Mouse (Mus musculus) right cerebral cortex, adult 18-20 months (tissue): ENCODE measurements around the gene Sp110.
A peak's percentile ranks its signal among the peaks of the same experiment; 100 is the strongest.
"Not testable (repeated sequence)": the region's sequence is repeated elsewhere in the genome, so short reads cannot be mapped to it uniquely, and the experiment has no call there.

Source experiments
- DNase-seq: peaks from one replicate; pipeline ENCODE4 v3.0.0; 2022; ENCODE audit warnings: mixed read lengths

Gene Sp110

GRCm38 (mm10) chr1:85598271-85599012 lies at the start of gene Sp110:
Sp110 (minus strand) TSS chr1:85598817.
- DNase-seq = not testable (repeated sequence)

GRCm38 (mm10) chr1:85638144-85638543 lies 39.5 kb upstream of the Sp110 start:
- DNase-seq = not testable (repeated sequence)

GRCm38 (mm10) chr1:85636936-85637335 lies 38.3 kb upstream of the Sp110 start:
- not testable (repeated sequence) for DNase-seq

DNA sequence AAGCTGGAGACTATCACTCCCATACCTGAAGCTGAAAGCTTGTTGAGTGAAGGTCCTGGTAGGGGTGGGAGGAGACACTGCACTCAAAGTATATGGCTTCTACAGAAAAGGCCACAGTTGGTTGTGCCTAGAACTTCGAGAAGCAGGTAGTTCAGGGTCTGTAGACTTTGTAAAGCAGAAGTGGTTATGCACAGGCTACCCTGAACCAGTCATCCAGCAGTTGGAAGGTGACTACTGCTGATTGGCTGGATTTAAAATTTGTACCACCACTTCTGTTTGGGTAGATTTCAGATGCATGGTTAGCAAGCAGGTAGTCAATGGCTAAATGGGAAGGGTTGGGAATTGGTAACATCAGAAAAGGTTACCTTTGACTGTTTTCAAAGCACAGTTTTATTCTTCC lies 20.1 kb upstream of the Sp110 start:
- not testable (repeated sequence) for DNase-seq

- not testable (repeated sequence) for DNase-seq
These were observed 18.5 kb upstream of the Sp110 start for GRCm38 (mm10) chr1:85617161-85617560.

GRCm38 (mm10) chr1:85615819-85616218 lies 17.2 kb upstream of the Sp110 start:
- DNase-seq = not testable (repeated sequence)

GRCm38 (mm10) chr1:85615096-85615495 lies 16.5 kb upstream of the Sp110 start:
- not testable (repeated sequence) for DNase-seq

- not testable (repeated sequence) for DNase-seq
These were observed 12.0 kb upstream of the Sp110 start for GRCm38 (mm10) chr1:85610581-85610980.

- DNase-seq = not testable (repeated sequence)
These were observed 9.7 kb upstream of the Sp110 start for GRCm38 (mm10) chr1:85608361-85608760.

DNA sequence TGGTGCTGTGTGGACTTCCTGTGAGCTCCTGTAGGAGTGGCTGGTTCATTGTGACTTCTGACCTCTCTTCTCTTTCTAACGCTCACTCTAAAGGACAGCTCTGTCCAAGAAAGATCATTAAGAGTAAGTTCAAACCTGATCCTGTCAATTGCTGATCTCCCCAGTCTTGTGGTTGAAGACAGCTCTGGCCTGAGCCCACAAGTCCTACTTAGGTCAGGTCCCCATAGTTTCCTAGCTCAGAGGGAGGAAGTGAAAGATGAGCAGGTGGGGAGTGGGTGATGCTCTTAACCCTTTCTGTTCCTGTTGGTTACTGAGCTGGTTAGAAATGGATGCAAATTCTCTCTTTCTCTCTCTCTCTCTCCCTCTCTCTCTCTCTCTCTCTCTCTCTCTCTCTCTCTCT lies 5.7 kb upstream of the Sp110 start:
- DNase-seq = not testable (repeated sequence)

GRCm38 (mm10) chr1:85600794-85601193 lies 2.2 kb upstream of the Sp110 start:
- not testable (repeated sequence) for DNase-seq

- not testable (repeated sequence) for DNase-seq
These were observed 1.5 kb upstream of the Sp110 start, which contains the start of gene Sp140 for GRCm38 (mm10) chr1:85600078-85600477. Sp140 (plus strand) TSS chr1:85600378.

GRCm38 (mm10) chr1:85592526-85592925 lies 6.1 kb downstream of the Sp110 start:
- DNase-seq = not testable (repeated sequence)

GRCm38 (mm10) chr1:85588697-85589096 lies 9.9 kb downstream of the Sp110 start:
- not testable (repeated sequence) for DNase-seq

GRCm38 (mm10) chr1:85581518-85581917 lies 17.1 kb downstream of the Sp110 start:
- DNase-seq = not testable (repeated sequence)

DNA sequence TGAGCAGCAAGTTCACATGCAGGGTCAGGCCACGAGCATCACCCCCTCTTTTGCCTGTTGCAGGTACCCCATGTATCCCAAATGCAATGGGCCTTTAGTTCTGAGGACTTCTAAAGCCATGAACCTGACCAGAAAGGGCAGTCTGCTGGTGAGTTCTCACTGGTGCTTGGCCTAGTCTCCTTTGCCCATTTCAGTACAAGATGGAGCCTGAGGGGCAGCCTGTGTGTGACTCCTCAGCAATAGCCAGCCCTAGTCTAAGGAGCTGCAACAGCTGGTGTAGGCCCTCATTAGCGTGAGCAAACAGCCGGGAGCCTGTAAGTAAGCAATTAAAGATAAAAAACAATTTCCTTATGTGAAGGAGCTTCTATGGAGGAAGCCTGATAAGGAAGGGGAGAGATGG lies 18.0 kb downstream of the Sp110 start:
- DNase-seq = not testable (repeated sequence)

DNA sequence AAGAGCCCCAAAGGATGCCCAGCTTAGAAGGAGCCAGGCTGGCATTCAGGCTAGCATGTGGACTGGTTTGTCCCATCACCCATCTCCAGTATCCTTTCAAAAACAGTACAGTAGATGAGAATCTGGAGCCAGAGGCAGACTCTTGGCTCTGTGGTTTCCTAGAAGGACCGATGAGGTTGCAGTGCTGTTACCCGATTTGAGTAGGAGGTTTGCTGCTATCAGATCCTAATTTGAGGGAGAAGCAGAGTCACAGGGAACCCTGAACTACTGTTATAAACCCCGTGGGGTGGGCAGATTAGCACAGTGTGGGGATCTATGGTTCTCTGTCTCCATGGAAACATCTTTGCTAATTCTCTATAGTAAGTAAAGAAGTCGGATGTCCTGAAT lies 18.5 kb downstream of the Sp110 start:
- not testable (repeated sequence) for DNase-seq

GRCm38 (mm10) chr1:85579199-85580147 lies 19.1 kb downstream of the Sp110 start:
- not testable (repeated sequence) for DNase-seq

- not testable (repeated sequence) for DNase-seq
These were observed 20.1 kb downstream of the Sp110 start for GRCm38 (mm10) chr1:85578372-85579010.

- not testable (repeated sequence) for DNase-seq
These were observed 23.2 kb downstream of the Sp110 start, which contains the start of gene G530012D18Rik for GRCm38 (mm10) chr1:85575376-85575775. G530012D18Rik (plus strand) TSS chr1:85575676.

DNA sequence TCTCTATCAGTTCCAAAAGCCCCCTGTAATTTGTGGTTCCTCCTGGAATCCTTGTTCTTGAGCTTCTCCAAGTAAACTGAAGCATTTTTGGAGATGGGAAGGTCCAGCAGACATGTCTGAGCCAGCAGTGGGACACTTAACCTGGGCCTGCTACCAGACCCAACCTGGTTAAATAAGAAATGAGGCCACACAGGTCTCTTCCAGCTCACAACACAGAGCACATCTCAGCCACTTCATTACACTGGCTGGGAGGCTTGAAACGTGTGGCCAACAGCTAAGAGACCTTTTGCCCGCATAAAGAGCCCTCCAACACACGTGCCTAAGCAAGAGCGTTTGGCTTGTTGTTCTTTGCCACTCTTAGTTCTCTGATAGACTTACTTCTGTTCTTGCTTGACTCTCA lies 25.1 kb downstream of the Sp110 start:
- not testable (repeated sequence) for DNase-seq

GRCm38 (mm10) chr1:85555261-85555660 lies 43.4 kb downstream of the Sp110 start:
- DNase-seq = peak; percentile 4

- not testable (repeated sequence) for DNase-seq
These were observed 52.2 kb downstream of the Sp110 start for GRCm38 (mm10) chr1:85546442-85546841.
